Mouse (Mus musculus): ENCODE measurements around the gene Gpatch4. TPM values are rescaled to one million over a fixed set of nuclear protein-coding genes. Genes with fewer than 3 reads are reported as not detected.

The Gpatch4 gene
- polyA plus RNA-seq, 1 experiment from 2014 or later, result 36.6 TPM

- no peaks in the 10 kb centered on the region; the same call in 1 of the 2 replicates for H3K9me3 ChIP-seq (replicated peaks)
- no peak overlapping the region for H3K4me3 ChIP-seq (replicated peaks)
- peaks cover 33% of the 10 kb centered on the region for H3K27me3 ChIP-seq (replicated peaks)
- no peaks in the 10 kb centered on the region for H3K36me3 ChIP-seq
- ATAC-seq (ENCODE audit: low FRiP score), result no peak
- no peak overlapping the region for H3K9ac ChIP-seq (replicated peaks)
- 82% methylated on average over 18 of the region's 18 CpGs for WGBS
- H3K4me2 ChIP-seq, result no peak overlapping the region
- H3K27ac ChIP-seq (replicated peaks), result no peak overlapping the region
- peaks cover 17% of the 10 kb centered on the region for H3K4me1 ChIP-seq
These were observed 36.8 kb upstream of the Gpatch4 start for GRCm38 (mm10) chr3:88005822-88006786.

DNA sequence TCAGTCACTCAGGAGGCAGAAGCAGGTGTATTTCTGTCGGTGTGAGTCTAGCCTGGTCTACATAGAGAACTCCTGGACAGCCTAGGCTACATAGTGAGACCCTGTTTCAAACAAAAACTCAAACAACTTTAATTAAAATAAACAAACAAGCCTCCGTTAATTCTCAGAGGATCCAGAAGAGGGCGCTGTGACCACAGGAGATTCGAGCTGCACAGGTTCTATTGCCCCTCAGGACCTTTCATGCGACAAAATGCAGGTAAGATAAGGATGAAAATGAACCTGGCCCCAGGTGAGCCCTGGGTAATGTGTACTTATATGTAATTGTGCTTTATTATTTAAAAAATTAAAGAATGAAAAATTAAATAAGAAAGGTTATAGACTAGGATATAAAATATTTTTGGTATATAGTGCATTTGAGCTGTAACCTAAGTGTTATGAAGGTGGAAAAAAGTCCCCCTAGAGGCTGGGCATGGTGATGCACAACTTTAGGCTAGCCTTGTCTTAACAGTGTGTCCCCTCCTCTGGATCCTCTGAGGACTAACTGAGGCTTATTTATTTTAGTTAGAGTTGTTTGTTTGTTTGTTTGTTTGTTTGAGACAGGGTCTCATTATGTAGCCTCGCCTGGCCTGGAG, 32.2 kb upstream of the Gpatch4 start:
- no peaks in the 10 kb centered on the region for H3K4me1 ChIP-seq
- H3K9ac ChIP-seq (replicated peaks), result no peak overlapping the region
- no peak overlapping the region for H3K27ac ChIP-seq (replicated peaks)
- H3K4me3 ChIP-seq (replicated peaks), result no peak overlapping the region
- H3K27me3 ChIP-seq (replicated peaks), result peaks cover 7% of the 10 kb centered on the region
- no peak overlapping the region for H3K4me2 ChIP-seq
- WGBS, result 8% methylated on average over 6 of the region's 6 CpGs
- ATAC-seq (ENCODE audit: low FRiP score), result no peak
- no peaks in the 10 kb centered on the region for H3K36me3 ChIP-seq
- H3K9me3 ChIP-seq (replicated peaks), result no peaks in the 10 kb centered on the region; the same call in 1 of the 2 replicates

DNA sequence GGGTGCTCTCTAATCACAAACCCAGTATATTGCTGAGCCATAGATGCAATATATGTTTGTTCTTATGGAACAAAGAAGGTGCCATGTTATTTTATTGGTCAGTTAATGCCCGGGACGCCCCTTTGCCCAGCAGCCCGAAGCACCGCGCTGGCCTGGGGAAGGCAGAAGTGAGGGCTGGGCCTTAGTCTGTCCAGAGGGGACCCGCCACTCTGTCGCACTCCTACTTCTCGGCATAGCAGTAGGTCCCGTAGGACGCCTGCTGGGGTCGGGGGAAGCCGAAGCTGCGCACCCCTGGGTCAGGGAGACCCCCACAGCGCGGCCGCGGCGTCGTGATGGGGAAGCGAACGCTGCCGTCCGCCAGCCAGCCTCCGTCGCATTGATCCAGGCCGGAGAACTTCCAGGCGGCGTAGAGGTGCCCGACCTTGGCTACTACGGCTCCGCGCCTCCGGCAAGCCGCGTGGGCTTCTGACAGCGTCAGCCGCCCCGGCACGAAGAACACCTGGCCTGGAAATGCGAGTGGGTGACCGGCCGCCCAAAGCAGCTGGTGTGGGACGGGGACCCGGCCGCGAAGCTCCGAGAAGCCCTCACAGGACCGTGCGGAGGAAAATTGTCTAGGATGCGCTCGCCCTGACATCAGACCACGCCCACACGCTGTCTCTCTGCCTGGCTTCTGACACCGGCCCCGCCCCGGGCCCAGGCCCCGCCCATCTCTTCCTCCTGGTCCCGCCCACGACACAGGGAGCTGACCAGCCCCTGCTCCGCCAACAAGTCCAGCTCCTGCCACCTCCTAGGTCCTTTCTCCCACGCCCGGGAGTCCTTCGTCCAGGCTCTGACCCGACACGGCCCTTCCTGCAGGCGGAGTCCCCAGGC, 20.4 kb upstream of the Gpatch4 start:
- H3K36me3 ChIP-seq, result no peaks in the 10 kb centered on the region
- WGBS, result under 1% methylated on average over 66 of the region's 66 CpGs
- H3K9ac ChIP-seq (replicated peaks), result peak overlapping the region; percentile 62
- H3K4me1 ChIP-seq, result peaks cover 23% of the 10 kb centered on the region
- peak overlapping the region; percentile 98 for H3K4me2 ChIP-seq
- no peak overlapping the region for H3K27ac ChIP-seq (replicated peaks)
- H3K9me3 ChIP-seq (replicated peaks), result no peaks in the 10 kb centered on the region
- ATAC-seq (ENCODE audit: low FRiP score), result peak; percentile 94
- peaks cover 77% of the 10 kb centered on the region for H3K27me3 ChIP-seq (replicated peaks)
- H3K4me3 ChIP-seq (replicated peaks), result peak overlapping the region; percentile 57

DNA sequence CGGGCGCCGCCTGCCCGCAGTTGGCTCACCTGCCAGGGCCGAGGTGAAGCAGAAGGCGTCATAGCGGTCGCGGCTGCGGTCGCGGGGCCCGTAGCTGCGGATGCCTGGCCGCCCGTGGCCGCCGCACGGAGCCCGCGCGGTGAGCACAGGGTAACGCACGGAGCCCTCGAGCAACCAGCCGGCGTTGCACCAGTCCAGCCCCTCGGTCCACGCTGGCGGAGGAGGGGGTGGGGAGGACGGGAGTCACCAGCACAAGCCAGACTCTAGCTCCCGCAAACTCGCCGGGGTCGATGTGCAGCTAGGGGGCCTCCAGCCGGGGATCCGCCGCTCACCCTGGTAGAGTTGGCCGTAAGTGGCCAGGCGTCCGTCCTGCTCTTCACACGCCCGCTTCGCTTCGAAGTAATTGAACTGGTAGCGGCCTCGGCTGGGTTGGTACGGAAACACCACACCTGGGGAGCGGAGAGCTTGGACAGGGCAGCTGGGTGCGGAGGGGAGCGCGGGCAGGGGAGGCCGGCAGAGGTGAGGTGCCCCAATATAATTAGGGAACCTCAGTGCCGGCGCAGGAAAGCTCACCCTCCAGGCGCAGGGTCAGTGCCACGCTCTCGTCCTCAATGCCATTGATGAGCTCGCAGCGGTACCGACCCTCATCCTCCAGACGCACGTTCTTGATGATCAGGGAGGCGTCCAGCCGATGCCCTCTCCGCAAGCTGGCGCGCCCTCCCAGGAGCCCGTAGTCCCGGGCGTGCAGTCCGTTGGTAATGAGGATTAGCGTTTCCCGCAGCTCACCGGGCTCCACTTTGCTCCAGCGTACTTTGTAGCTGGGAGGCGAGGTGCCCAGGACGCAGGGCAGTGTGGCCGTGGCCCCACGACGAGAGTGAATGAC, 19.5 kb upstream of the Gpatch4 start:
- Histone ChIP-seq H3K9ac (replicated peaks) (peak overlapping the region; percentile 62), H3K4me2 (peak overlapping the region; percentile 98), H3K4me3 (replicated peaks) (peak overlapping the region; percentile 57), H3K36me3 (no peaks in the 10 kb centered on the region), H3K9me3 (replicated peaks) (no peaks in the 10 kb centered on the region), H3K4me1 (peaks cover 23% of the 10 kb centered on the region), H3K27ac (replicated peaks) (no peak overlapping the region), H3K27me3 (replicated peaks) (peaks cover 80% of the 10 kb centered on the region)
- under 1% methylated on average over 80 of the region's 81 CpGs for whole genome bisulfite sequencing
- ATAC-seq (ENCODE audit: low FRiP score), result peak; percentile 84

DNA sequence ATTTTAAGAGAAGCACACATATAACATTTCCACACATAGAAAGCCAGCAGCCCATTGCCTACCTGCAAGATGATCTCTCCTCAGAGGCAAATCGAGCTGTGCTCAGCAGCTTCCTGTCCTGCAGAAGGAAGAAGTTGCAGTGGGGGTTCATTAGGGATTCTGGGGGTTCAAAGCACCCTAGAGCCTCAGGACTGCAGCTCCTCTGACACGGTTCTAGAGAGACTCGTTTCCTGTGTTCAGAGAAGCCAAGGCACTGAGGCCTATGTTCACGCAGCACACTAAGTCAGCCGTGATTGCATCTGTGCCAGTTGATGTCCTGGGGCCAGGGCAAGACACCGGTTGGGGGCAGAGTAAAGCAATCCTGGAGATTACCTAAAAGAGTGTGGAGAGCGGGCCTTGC, 16.1 kb upstream of the Gpatch4 start:
- no peaks in the 10 kb centered on the region for H3K36me3 ChIP-seq
- peaks cover 79% of the 10 kb centered on the region for H3K27me3 ChIP-seq (replicated peaks)
- no peak overlapping the region for H3K9ac ChIP-seq (replicated peaks)
- WGBS, result 66% methylated on average over 7 of the region's 7 CpGs
- no peak overlapping the region for H3K4me3 ChIP-seq (replicated peaks)
- ATAC-seq (ENCODE audit: low FRiP score), result no peak
- no peak overlapping the region for H3K27ac ChIP-seq (replicated peaks)
- no peaks in the 10 kb centered on the region for H3K9me3 ChIP-seq (replicated peaks)
- H3K4me2 ChIP-seq, result no peak overlapping the region
- peaks cover 23% of the 10 kb centered on the region for H3K4me1 ChIP-seq

DNA sequence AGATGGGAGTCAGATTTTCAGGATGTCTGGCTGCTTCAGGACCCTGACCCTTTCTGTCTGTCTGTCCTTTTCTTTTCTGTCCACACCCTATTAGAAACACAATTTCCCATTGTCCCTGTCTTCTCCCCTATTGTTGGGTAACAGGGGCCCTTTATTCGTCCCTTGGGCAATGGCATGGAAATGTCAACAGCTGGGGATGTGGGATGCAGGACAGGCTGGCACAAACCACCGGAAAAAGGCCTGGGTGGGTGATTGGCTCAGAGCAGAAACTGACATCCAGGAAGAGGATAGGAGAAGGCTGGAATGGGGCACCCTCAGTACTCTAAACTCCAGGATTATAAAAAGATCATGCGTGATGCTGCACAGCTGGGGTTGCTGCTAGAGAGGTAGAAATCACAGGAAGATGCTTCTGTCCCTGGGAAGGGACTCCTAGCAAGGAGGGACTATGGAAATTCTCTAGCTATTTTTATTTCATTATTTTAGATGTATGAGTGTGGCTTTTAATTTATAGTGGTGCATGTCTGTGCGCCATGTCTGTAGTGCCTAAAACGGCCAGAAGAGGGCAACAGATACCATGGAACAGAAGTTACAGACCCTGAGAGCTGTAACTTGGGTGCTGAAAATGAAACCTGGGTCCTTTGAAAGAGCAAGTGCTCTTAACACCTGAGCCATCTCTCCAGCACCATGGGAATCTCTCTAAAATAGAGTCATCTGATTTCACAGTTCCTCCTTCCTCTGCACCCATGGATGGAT, 15.3 kb upstream of the Gpatch4 start, which contains the start of gene Hapln2:
Gene Hapln2, minus strand, starts transcription at position 150 of the 753 bp plus-strand sequence.
- Histone ChIP-seq H3K4me3 (replicated peaks) (no peak within 1 kb of the TSS), H3K4me2 (no peak within 1 kb of the TSS), H3K4me1 (peaks cover 17% of the 10 kb centered on the region), H3K27ac (replicated peaks) (no peak within 1 kb of the TSS), H3K27me3 (replicated peaks) (peaks cover 79% of the 10 kb centered on the region), H3K36me3 (no peaks in the 10 kb centered on the region), H3K9me3 (replicated peaks) (no peaks in the 10 kb centered on the region), H3K9ac (replicated peaks) (no peak within 1 kb of the TSS)
- ATAC-seq (ENCODE audit: low FRiP score), result no peak
- WGBS, result 43% methylated on average over 5 of the region's 5 CpGs

DNA sequence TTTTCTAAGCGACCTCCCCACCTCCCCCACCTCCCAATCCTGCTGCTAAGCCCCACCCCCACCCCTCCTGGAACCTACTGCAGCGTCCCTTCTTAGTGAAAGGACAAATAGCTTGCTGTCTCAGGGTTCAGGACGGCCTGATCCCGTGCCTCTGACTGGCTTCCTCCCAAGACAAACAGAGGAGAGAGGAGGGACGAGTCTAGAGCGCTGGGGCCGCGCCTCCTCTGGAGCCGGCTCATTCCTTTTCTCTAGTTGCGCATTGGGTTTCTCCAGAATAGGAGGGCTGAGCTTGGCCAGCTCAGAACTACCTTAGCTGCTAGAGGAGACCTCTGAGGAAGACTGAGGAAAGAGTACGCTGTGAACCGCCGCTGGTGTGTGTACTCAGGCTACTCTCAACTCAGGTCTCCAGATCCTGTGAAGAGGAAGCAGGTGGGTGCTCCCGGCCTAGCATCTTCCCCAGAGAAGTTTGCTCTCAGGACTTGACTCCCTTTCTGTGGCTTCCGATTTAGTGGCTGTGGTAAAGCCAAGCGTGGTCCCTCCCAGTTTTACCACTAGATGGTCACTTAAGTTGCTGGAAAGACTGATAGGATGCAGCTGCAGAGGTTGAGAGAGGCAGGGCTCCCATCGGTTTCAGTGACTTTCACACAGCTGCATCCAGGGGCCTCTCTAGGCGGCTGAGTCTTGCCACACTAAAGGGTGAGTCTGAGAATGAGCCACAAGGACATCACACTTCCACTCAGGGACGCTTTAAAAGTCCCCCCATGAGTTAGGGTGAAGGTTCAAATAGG, 12.1 kb upstream of the Gpatch4 start:
- Histone ChIP-seq H3K4me2 (no peak overlapping the region), H3K4me1 (no peaks in the 10 kb centered on the region), H3K4me3 (replicated peaks) (no peak overlapping the region), H3K27ac (replicated peaks) (no peak overlapping the region), H3K9me3 (replicated peaks) (no peaks in the 10 kb centered on the region), H3K9ac (replicated peaks) (no peak overlapping the region), H3K36me3 (no peaks in the 10 kb centered on the region), H3K27me3 (replicated peaks) (peaks cover 57% of the 10 kb centered on the region)
- ATAC-seq (ENCODE audit: low FRiP score), result no peak
- WGBS, result 20% methylated on average over 19 of the region's 19 CpGs

DNA sequence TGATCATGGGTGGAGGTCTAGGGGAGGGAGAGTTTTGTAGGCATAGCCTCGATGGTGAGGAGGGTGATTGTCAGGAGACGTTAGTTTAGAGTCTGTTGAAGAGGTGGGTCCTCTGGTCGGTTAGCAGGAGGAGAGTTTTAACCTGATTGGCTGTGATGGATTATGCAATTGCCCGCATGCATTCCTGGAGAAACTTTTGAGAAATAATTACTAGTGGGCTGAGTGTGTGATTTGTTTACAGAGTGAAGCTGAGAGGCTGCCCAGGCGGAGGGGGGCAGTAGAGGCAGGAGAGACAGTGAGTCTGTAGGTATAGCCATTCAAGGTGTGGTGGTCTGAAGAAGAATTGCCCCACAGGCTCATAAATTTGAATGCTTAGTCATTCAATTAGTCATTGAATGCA, 9.4 kb upstream of the Gpatch4 start:
- Histone ChIP-seq H3K4me3 (replicated peaks) (no peak overlapping the region), H3K27me3 (replicated peaks) (peaks cover 47% of the 10 kb centered on the region), H3K4me2 (no peak overlapping the region), H3K9me3 (replicated peaks) (no peaks in the 10 kb centered on the region), H3K9ac (replicated peaks) (no peak overlapping the region), H3K27ac (replicated peaks) (no peak overlapping the region), H3K36me3 (no peaks in the 10 kb centered on the region), H3K4me1 (no peaks in the 10 kb centered on the region)
- ATAC-seq (ENCODE audit: low FRiP score), result no peak
- 75% methylated on average over 5 of the region's 5 CpGs for WGBS

DNA sequence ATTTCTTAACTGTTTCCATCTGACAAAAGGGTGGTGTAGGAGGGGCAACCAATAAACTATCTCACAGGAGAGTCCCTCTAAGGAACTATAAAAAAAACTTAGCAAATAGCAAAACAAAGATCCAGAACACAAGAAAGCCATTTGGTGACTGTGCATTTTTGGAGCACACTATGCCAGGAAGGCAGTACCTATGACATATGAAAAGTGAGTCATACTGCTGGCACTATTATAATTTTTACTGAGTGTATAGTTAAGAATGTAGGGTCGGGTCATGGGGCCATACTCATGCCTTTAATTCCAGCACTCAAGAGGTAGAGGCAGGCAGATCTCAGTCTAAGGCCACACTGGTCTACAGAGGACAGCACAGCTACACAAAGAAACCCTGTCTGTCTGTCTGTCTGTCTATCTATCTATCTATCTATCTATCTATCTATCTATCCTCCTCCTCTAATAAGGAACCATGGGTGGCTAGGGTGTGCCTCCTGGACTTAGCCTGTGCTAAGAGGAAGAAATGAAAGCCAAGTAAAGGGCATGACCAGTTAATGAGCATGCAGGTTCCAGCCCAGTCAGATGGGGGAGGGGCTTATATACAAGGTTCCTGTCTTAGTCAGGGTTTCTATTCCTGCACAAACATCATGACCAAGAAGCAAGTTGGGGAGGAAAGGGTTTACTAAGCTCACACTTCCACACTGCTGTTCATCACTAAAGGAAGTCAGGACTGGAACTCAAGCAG, 7.2 kb upstream of the Gpatch4 start:
- Histone ChIP-seq H3K27ac (replicated peaks) (no peak overlapping the region), H3K9me3 (replicated peaks) (no peaks in the 10 kb centered on the region), H3K36me3 (no peaks in the 10 kb centered on the region), H3K4me1 (no peaks in the 10 kb centered on the region), H3K4me2 (no peak overlapping the region), H3K27me3 (replicated peaks) (peaks cover 50% of the 10 kb centered on the region), H3K9ac (replicated peaks) (no peak overlapping the region), H3K4me3 (replicated peaks) (no peak overlapping the region)
- no peak for ATAC-seq (ENCODE audit: low FRiP score)
- 76% methylated on average over 1 of the region's 1 CpGs for WGBS

All from neural tube, embryonic 15.5 days (tissue).